Mouse (Mus musculus) stomach, embryonic 14.5 days (tissue): Measurements from ENCODE around the gene Inafm2. TPM values are rescaled to one million over a fixed set of nuclear protein-coding genes. Genes with fewer than 3 reads are reported as not detected.

Source experiments
- ATAC-seq: fragments of 200-750 bp; cut with Nextera tagmentation; 2 replicates; pipeline ENCODE4 v1.8.0; 2017; ENCODE audit warnings: low read depth, moderate TSS enrichment; ENCODE audit not compliant: insufficient number of reproducible peaks, insufficient read depth, low FRiP score
- H3K27ac ChIP-seq: fragments of 300-500 bp; sonication (generic); 2 replicates; pipeline ENCODE4 v1.5.1; 2014; ENCODE audit warnings: mild to moderate bottlenecking, low read length, moderate library complexity, mixed read lengths
- H3K27me3 ChIP-seq: fragments of 300-500 bp; sonication (generic); 2 replicates; pipeline ENCODE4 v1.6.1; 2014; ENCODE audit warnings: low read length, control low read depth, mixed read lengths; ENCODE audit not compliant: control insufficient read depth, insufficient read depth
- H3K36me3 ChIP-seq: fragments of 300-500 bp; sonication (generic); 2 replicates; pipeline ENCODE4 v1.6.1; 2014; ENCODE audit warnings: mild to moderate bottlenecking, control low read depth, low read length, moderate library complexity, mixed read lengths; ENCODE audit not compliant: control insufficient read depth, insufficient read depth
- H3K4me1 ChIP-seq: fragments of 300-500 bp; sonication (generic); 2 replicates; pipeline ENCODE4 v1.6.1; 2014; ENCODE audit warnings: low read length, control low read depth, mixed read lengths; ENCODE audit not compliant: control insufficient read depth, insufficient read depth
- H3K4me2 ChIP-seq: fragments of 300-500 bp; sonication (generic); replicated peaks from 2 replicates; pipeline ENCODE4 v1.6.1; 2014; ENCODE audit warnings: low read depth, low read length, control low read depth
- H3K4me3 ChIP-seq: fragments of 300-500 bp; sonication (generic); 2 replicates; pipeline ENCODE4 v1.5.1; 2014; ENCODE audit warnings: low read depth, low read length, control low read depth
- H3K9ac ChIP-seq: fragments of 300-500 bp; sonication (generic); replicated peaks from 2 replicates; pipeline ENCODE4 v1.6.1; 2014; ENCODE audit warnings: low read depth, mild to moderate bottlenecking, control low read depth, low read length, moderate library complexity, mixed read lengths
- H3K9me3 ChIP-seq: fragments of 300-500 bp; sonication (generic); 2 replicates; pipeline ENCODE4 v1.6.1; 2016; ENCODE audit warnings: low read depth, low read length, control low read depth; ENCODE audit not compliant: control insufficient read depth
- WGBS: fragments of 180-500 bp; shearing (Covaris S2); extraction: QIAGEN DNeasy Blood & Tissue Kit; methylation state at CpG from one replicate; pipeline ENCODE4 v1.1.7; 2014; 5-methylcytosine and 5-hydroxymethylcytosine counted together
- polyA plus RNA-seq: library from polyadenylated mRNA; unstranded; fragments of >200 nt; fragmentation: Nextera tagmentation; extraction: Ambion mirVana; gene quantifications from 2 replicates; pipeline ENCODE4 v1.2.1, GENCODE M21; 2014

Gene Inafm2
- polyA plus RNA-seq, 1 experiment from 2014 or later, result 33.0 TPM

- Histone ChIP-seq H3K27ac (no peak overlapping the region), H3K4me3 (no peak overlapping the region), H3K27me3 (peaks cover 15% of the 10 kb centered on the region; the same call in 1 of the 2 replicates), H3K4me2 (no peak overlapping the region), H3K36me3 (no peaks in the 10 kb centered on the region), H3K9me3 (no peaks in the 10 kb centered on the region), H3K4me1 (no peaks in the 10 kb centered on the region), H3K9ac (no peak overlapping the region)
- ATAC-seq, result no peak
- WGBS, result 83% methylated on average over 5 of the region's 5 CpGs
Measured at GRCm38 (mm10) chr2:118716677-118717076, 28.9 kb upstream of the Inafm2 start.

- Histone ChIP-seq H3K9ac (no peak overlapping the region), H3K4me3 (no peak overlapping the region), H3K27me3 (no peaks in the 10 kb centered on the region), H3K4me2 (no peak overlapping the region), H3K4me1 (peaks cover 13% of the 10 kb centered on the region), H3K36me3 (no peaks in the 10 kb centered on the region), H3K27ac (no peak overlapping the region), H3K9me3 (no peaks in the 10 kb centered on the region)
- 74% methylated on average over 15 of the region's 15 CpGs for WGBS
- ATAC-seq, result no peak
Measured at GRCm38 (mm10) chr2:118723693-118724486, 21.7 kb upstream of the Inafm2 start.

- no peak overlapping the region for H3K27ac ChIP-seq
- H3K4me3 ChIP-seq, result no peak overlapping the region
- ATAC-seq, result no peak
- H3K9ac ChIP-seq, result no peak overlapping the region
- no peaks in the 10 kb centered on the region for H3K9me3 ChIP-seq
- H3K27me3 ChIP-seq, result no peaks in the 10 kb centered on the region
- peaks cover 21% of the 10 kb centered on the region for H3K4me1 ChIP-seq
- no peaks in the 10 kb centered on the region for H3K36me3 ChIP-seq
- 80% methylated on average over 4 of the region's 4 CpGs for WGBS
- no peak overlapping the region for H3K4me2 ChIP-seq
Measured at GRCm38 (mm10) chr2:118725511-118725910, 20.0 kb upstream of the Inafm2 start.

- H3K27me3 ChIP-seq, result no peaks in the 10 kb centered on the region
- H3K36me3 ChIP-seq, result no peaks in the 10 kb centered on the region
- no peak overlapping the region for H3K27ac ChIP-seq
- WGBS, result 92% methylated on average over 2 of the region's 2 CpGs
- peaks cover 21% of the 10 kb centered on the region for H3K4me1 ChIP-seq
- no peaks in the 10 kb centered on the region for H3K9me3 ChIP-seq
- ATAC-seq, result no peak
- no peak overlapping the region for H3K9ac ChIP-seq
- H3K4me2 ChIP-seq, result no peak overlapping the region
- H3K4me3 ChIP-seq, result no peak overlapping the region
Measured at GRCm38 (mm10) chr2:118726873-118727272, 18.7 kb upstream of the Inafm2 start.

- H3K27ac ChIP-seq, result peak overlapping the region; percentile 40; the same call in 1 of the 2 replicates
- ATAC-seq, result 0 out of 2 replicates have a peak, but pooled peaks have one; percentile 7
- no peaks in the 10 kb centered on the region for H3K9me3 ChIP-seq
- no peak overlapping the region for H3K9ac ChIP-seq
- WGBS, result 12% methylated on average over 9 of the region's 9 CpGs
- H3K4me1 ChIP-seq, result peaks cover 21% of the 10 kb centered on the region
- H3K27me3 ChIP-seq, result no peaks in the 10 kb centered on the region
- no peaks in the 10 kb centered on the region for H3K36me3 ChIP-seq
- 0 out of 2 replicates have a peak overlapping the region, but pooled peaks have one; percentile 0 for H3K4me3 ChIP-seq
- peak overlapping the region; percentile 3 for H3K4me2 ChIP-seq
Measured at GRCm38 (mm10) chr2:118727911-118728310, 17.6 kb upstream of the Inafm2 start.

- WGBS, result 16% methylated on average over 6 of the region's 7 CpGs
- peak; percentile 38 for ATAC-seq
- H3K4me3 ChIP-seq, result 0 out of 2 replicates have a peak within 1 kb of the TSS, but pooled peaks have one; percentile 0
- peaks cover 21% of the 10 kb centered on the region for H3K4me1 ChIP-seq
- H3K27ac ChIP-seq, result peak within 1 kb of the TSS; percentile 40; the same call in 1 of the 2 replicates
- H3K27me3 ChIP-seq, result no peaks in the 10 kb centered on the region
- no peaks in the 10 kb centered on the region for H3K9me3 ChIP-seq
- H3K9ac ChIP-seq, result no peak within 1 kb of the TSS
- no peaks in the 10 kb centered on the region for H3K36me3 ChIP-seq
- peak within 1 kb of the TSS; percentile 3 for H3K4me2 ChIP-seq
Measured at GRCm38 (mm10) chr2:118728337-118728736, 17.2 kb upstream of the Inafm2 start, which contains the start of gene Plcb2. Gene Plcb2, minus strand, starts transcription at chr2:118728438.

- Histone ChIP-seq H3K9ac (no peak overlapping the region), H3K9me3 (no peaks in the 10 kb centered on the region), H3K27ac (no peak overlapping the region; the same call in 1 of the 2 replicates), H3K4me3 (no peak overlapping the region), H3K27me3 (no peaks in the 10 kb centered on the region), H3K4me2 (no peak overlapping the region), H3K4me1 (peaks cover 21% of the 10 kb centered on the region), H3K36me3 (no peaks in the 10 kb centered on the region)
- no peak for ATAC-seq
- 47% methylated on average over 4 of the region's 4 CpGs for WGBS
Measured at GRCm38 (mm10) chr2:118729194-118729593, 16.4 kb upstream of the Inafm2 start.

- Histone ChIP-seq H3K27ac (no peak overlapping the region), H3K4me1 (peaks cover 21% of the 10 kb centered on the region), H3K4me3 (no peak overlapping the region), H3K9me3 (no peaks in the 10 kb centered on the region), H3K4me2 (no peak overlapping the region), H3K36me3 (no peaks in the 10 kb centered on the region), H3K27me3 (no peaks in the 10 kb centered on the region), H3K9ac (no peak overlapping the region)
- WGBS, result 19% methylated on average over 8 of the region's 8 CpGs
- no peak for ATAC-seq
Measured at GRCm38 (mm10) chr2:118729816-118730621, 15.5 kb upstream of the Inafm2 start.
